Mouse (Mus musculus): Measurements from ENCODE around the gene Uck2.
A peak's percentile ranks its signal among the peaks of the same experiment; 100 is the strongest.

Gene Uck2

DNA sequence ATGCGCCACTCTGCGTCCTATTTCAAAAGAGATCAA, at the start of gene Uck2:
Gene Uck2 (minus strand): TSS at position 1 of the 36 bp plus-strand sequence.
- DNase-seq: no peak

DNA sequence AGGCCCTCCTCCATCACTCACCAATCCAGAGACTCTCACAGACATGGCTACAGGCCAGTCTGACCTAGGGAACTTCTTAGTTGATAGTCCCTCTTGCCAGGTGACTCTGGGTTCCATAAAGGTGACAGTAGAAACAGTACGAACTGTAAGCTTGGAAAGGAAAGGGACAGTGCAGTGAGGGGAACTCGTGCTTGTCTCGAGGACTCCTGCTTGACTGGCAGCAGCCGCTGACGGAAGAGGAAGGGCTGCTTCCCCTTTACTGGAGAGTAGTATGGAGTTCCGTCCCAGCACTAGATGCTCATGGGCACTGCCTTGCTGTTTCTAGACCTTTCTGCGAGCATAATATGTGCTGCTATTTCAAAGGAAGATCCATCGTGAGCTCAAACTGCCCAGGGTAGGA, 46.0 kb upstream of the Uck2 start:
- DNase-seq: no peak

DNA sequence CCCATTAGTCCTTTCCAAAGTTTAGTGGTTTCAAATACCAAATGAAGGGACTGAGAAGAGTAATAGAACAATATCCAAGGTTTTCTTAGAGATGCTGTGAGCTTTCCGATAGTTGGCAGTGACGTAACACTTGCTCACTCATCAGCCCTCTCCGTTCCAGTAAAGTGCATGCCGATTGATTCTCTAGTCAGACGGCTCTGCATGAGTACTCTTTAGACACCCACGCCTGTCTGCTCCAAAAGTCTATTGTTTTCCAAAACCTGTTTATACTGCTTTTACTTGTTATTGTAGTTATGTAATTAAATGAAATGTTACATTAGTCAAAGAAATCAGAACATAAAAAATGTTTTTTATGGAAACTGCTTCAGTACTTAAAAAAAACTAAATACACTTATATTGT, 43.7 kb upstream of the Uck2 start:
- no peak for DNase-seq

DNA sequence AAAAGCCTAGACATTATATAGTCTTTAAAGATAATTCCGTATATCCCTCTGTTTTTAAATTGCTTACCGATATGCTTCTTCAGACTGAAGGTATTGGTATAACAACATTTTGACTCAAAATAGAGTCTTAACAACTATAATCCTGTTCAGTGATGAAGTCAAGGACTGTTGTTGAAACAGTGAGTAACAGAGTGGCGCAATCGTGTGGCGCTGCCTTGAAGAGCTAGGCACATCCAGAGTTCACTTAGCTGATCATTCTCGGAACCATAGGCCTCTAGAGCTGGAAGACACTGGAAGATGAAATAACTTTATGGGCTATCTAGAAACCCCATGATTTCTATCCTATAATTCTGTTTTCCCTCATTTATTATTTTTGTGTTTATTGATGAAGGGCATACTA, 36.6 kb upstream of the Uck2 start:
- DNase-seq: no peak

DNA sequence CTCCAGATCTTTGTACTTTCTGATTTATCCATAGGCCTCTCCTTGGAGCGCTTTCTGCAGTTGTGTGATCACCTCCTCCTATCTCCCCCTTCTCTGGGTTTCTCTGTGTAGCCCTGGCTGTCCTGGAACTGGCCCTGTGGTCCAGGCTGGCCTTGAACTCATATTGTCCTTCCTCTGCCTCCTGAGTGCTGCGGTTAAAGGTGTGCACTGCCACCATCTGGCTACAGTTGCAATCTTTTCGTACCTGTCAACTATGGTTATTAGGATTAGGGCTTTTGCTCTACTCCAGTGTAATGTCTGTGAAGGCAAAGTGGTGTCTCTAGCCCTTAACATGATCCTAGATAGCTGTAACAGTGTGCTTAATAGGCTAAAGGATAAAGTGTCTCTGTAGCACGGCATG, 28.1 kb upstream of the Uck2 start:
- no peak for DNase-seq

DNA sequence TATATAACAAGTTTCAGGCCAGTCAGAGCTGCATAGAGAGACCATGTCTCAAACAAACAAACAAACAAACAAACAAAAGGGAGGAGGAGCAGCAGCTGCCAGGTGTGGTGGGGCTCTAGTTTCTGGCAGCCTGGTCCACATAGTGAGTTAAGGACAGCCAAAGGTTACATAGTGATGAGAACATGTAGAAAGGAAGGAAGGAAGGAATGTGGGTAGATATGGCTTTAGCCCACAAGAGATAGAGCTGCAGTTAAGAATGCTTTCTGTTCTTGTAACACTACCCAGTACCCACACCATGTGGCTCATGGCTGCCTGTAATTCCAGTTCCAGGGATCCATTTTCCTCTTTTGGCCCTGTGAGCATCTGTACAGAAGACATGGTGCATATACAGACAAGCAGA, 27.2 kb upstream of the Uck2 start:
- no peak for DNase-seq

DNA sequence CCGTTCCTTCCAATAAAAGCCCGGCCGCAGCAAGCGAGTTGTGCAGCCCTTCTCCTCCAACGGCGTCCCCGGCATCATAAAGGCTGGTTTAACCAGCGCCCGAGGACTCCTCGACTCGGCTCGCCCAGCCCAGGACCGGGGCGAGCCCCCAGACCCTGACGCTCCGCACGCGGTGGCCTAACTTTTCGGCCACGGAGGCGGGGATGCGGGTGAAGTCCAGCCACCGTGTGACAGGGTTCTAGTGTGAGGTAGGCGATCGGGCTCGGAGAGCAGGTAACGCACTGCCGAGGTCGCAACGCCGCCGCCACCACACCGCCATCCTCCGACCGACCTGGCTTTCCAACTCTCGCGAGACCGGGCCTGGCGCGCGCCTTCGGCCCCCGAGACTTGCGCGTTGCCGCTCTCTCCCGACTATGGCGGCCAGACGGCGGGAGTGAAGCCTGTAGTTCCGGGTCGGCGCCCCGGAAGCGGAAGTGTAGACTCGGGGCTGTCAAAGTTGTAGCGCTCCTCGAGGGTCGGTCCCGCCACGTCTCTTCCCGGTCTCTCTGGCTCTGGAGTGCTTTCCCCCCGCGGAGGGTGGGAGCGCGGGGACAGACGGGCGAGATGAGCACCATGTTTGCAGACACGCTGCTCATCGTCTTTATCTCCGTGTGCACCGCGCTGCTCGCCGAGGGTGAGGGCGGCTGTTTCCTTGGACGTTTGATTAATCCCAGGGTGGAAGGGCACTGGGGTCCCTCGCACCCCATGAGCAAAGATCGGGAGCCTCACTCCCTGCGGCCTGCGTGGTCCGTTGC, 23.3 kb upstream of the Uck2 start, which contains the start of gene Tmco1:
Gene Tmco1 (plus strand): TSS at position 118 of the 794 bp plus-strand sequence.
- DNase-seq: peak; percentile 97

DNA sequence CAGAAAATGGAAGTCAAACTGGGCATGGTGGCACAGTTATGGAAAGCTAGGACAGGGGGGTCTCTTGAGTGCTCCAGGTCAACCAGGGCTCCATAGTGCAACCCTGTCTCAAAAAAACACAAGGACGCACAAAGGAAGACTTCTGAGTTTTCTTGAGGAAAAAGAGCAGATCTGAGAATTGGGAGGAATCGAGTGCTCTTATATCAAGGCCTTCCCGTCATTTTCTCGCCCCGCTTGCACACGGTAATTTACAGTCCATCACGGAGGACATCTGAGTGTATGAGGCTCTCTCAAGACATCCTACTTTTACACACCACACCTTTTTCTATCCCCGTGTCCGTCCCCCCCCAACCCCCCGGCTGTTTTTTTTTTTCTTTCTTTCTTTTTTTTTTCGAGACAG, 22.6 kb upstream of the Uck2 start:
- DNase-seq: no peak

DNA sequence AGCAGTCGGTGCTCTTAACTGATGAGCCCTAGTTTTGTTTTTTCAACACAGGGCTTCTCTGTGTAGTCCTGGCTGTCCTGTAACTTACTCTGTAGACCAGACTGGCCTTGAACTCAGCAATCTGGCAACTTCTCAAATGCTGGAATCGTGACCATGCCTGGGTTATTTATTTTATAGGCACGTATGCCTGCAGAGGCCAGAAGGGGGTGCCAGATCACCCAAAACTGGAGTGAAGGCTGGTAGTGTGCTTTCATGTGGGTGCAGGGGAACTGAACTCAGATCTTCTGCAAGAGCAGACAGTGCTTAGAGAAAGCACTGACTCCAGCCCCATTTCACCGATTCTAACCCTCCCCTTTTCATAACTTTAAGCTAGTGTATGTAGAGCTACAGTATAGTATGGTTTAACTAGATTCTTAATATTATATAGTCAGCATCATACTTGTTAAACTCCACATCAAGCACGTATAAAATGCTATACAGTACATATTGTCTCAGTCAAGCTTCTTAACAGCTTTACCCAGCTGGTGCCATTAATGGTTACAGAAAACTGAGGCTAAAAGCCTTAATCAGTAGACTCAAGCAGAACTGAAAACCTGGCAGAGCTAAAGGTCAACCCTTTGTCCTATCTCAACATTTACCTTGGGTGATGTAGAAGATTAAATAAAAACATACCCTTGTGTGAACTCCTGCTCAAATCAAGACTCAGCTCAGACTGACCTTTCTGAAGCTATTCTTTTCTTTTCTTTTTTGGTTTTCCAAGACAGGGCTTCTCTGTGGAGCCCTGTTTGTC, 21.5 kb upstream of the Uck2 start:
- DNase-seq: peak; percentile 51

DNA sequence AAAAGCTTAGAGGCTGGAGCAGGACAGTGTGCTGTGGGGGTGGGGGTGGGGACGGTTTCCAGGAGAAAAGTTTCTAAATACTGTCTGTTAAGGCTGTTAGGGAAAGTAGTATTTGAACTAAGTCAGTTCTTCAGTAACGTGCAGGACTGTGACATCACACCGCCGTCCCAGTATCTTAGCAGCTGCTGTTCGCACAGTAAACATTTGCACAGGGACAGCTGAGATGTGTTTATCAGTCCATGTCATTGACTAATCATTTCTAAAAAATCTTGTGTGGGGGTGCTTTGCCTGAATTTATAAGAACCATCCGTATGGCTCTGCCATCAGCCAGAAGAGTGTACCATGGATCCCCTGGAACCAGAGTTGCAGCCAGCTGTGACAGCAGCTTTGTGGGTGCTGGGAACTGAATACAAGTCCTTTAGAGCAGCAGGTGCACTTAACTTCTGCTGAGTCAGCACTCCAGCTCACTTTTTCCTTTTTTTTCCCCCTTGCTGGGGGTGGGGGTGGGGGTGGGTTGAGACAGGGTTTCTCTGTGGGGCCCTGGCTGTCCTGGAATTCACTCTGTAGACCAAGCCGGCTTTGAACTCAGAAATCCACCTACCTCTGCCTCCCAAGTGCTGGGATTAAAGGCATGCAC, 20.5 kb upstream of the Uck2 start:
- DNase-seq: no peak

DNA sequence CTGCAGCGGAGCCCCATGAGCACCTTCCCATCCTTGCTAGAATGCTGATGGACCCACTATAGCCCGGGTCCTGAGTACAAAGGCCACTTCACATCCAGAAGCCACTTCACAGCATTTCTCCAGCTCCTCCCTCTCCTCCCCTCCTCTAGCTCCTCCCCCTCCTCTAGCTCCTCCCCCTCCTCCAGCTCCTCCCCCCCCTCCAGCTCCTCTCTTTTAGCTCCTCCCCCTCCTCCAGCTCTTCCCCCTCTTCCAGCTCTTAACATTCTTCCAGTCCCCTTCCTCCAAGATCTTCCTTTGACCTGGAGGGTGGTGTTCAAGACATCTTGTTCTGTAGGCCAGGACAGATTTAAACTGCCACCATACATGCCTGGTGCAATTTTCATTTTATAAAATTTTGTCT, 15.0 kb upstream of the Uck2 start:
- no peak for DNase-seq

DNA sequence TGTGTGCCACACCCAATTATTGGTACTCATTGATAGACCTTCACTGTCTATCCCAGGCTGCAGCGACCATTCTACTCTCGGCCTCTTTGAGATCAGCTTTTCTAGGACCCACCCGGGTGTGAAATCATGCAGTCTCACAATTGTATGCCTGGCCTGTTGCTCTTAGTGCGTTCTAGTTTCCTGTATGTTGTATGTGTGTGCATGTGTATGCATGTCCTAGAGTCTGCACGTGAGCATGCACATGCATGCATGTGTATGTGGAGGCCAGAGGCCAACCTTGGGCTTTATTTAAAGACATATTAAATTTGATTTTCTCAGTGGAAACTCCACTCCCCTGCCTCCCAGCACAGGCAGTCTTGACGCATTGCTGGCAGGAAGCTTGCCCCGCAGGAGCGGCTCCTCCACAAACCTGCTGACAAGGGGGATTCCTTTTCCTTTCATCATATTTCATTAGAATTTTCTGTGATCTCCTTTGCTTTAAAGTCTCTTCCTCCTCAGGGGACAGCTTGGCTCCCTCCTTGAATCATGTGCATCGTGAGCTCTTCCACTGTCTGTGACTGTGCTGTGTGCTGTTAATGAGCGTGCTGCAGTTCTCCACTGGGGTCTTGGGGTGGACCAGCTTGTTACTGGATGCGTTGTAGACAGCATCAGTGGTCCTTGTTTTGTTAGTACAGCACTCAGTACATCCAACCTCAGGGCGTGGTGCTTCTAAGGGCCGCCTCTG, 10.7 kb upstream of the Uck2 start:
- DNase-seq: no peak

DNA sequence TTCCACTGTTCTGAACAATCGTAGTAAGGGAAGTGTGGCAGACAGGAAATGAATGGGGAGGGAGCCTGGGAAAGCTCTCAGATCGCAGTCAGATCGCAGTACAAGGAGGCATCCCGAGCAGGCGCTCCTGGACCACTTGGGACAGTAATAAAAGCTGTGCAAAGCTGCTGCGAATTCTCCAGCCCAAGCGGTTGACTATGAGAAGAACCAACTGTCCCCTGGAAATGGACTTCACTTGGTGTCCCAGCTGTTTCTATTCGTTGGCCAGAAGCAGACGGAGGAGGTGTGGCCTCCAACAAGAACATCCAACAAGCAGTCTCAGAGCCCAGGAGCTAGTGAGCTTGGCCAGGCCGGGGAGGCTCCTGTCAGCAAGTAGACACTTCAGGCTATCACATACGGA, 7.3 kb upstream of the Uck2 start:
- DNase-seq: no peak

DNA sequence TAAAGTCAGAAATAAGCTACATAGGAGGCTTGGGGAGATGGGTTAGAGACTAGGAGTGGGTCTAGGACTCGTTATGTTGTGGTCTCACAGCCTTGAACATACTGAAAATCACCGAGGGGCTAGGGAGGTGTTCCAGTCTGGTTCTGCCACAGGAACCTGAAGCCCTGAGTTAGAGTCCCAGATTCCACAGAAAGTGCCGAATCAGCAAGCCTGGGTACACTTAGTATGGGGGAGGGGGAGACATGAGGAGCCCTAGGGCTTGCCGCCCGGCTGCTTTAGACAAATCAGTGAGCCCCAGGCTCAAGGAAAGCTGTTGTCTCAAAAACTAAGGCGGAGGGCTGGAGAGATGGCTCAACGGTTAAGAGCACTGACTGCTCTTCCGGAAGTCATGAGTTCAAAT, 6.5 kb upstream of the Uck2 start:
- DNase-seq: no peak

DNA sequence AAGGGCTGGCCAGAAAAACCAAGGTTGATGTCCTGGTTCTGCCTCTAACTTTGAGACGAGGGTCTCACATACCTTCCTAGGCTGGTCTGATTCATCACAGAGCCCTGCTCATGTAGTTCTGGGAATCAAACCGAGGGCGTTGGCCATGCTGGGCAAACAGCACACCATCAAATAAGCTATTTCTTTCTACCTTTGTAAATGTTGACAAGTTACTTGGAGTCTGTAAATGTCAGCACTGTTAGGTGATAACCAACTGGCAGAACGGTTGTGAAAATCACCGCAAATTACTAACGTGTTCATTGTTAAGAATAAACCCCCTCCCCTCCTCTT, 5.1 kb upstream of the Uck2 start:
- DNase-seq: no peak

DNA sequence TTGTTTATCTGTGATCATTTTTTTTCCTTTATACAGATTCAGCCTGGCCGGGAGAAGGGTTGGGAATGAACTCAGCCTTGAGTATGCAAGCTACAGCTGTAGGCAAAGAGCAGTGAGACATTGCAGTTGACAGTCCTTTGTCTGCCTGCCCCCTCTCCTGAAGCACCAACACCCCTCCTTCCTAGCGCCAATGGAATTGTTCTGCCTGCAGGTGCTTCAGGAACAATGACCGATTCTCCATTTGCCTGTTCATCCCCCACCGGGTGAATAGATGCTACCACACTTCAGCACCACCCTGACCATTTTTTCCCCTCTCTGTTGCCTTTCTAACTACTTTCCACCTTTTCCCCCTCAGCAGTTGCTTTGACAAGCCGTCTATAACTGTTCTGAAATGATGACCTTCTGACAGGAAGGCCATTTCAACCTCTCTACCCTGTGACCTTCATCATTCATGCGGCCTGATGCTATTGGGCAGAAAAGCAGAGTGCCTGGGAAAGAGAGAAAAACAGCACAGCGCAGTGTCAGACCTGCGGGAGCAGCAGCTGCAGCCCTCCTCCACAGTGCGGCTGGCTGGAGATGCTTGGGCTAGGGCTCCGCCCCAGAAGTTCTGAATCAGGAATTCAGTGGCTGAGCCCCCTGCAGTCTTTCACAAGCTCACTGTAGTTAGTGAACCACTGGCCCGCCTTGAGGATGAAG, 4.6 kb upstream of the Uck2 start:
- DNase-seq: no peak

DNA sequence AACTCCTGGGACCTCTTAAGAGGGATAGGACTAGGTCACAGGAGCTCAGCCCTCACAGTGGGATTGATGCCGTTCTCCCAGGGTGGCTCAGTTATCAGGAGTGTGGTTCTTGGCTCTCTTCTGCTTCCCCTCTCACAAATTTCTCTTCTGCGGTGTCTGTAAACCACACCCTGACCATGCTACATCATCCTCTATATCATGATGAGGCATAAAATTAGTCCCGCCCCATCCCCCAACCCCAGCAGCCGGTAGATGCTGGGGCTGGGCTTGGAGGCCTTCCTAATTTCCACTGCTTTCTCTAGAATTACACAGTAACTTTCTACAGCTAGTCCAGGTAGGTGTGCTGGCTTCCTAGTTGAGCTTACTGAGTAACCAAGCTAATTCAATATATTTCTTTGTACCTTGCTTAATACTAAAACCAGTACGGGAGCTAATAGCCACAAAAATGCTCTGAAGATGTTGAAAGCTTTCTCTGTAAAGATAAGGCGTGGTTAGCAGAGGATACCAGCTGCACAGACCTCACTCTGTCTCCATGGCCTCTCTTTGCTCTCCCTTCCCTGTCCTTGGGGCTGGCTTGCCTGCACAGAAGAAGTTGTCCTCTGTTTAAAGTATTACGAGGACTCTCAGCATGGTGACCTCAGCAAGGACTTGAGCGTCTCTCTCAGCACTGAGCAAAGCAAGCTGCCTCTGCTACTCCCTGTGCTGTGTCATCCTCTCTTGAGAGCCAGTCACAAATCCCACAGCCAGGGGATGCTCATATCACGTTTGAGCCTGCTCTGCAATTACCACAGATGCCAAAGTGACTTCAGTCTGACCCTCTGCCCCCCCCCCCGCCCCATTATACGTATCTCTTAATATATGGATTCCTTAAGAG, 3.8 kb upstream of the Uck2 start:
- DNase-seq: peak; percentile 13

DNA sequence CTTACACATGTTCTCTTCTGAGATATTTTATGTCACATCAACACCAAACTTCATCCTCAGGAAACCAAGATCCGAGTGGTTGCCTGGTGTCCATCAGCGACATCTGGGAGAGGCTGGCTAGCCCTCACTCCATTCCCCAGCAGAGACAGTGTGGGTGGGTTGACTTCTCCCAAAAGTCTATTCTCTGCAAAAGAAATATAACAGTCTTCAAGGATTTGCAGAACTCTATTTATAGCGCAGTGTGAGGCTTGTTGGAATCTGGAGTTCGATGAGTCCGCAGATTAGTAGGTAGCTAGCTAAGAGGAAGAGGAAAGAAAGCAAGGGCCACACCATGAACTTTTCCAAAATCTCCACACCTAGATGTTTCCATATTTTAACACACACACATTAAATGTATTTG, 2.0 kb upstream of the Uck2 start:
- DNase-seq: no peak

DNA sequence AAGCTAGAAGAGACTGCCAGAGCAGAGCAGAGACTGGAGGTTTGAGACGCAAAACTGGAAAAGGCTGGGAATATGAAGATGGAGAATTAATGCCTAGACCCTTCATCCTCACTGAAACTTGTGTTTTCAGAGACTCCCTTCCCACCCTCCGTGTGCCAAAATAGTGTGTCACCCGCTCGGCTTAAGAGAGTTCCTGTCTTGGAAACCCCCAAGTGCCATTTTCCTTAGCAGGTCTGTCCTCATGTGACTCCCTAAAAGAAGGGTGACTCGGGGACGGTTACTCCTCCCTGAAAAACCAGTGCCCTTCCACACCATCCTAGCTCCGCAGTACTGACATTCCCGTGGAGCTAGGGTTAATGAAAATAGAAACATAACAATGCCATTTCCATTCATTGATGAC, 236 bp upstream of the Uck2 start:
- no peak for DNase-seq

DNA sequence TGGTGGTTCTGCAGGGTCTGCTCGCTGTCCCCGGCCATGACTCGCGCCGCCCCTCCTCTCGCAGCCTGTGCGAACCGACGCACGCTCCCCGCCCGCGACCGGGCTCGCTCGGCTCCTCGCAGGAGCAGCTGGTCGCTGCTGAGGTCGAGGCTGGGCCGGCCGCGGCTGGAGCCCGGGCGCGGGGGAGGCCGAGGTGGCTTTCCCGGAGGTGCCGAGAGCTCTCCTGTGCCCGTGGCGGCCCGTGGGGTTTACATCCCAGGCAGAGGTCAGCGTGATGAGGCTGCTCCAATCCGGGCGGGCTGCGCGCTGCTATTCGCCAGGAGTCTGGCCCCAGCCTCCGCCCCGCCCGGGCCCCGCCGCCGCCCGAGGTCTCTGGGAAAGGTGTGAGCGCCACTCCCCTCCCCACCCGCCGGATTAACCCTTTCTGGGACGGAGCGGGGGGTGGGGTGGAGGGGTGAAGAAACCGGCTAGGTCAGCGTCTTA, 242 bp downstream of the Uck2 start:
- DNase-seq: peak; percentile 89

DNA sequence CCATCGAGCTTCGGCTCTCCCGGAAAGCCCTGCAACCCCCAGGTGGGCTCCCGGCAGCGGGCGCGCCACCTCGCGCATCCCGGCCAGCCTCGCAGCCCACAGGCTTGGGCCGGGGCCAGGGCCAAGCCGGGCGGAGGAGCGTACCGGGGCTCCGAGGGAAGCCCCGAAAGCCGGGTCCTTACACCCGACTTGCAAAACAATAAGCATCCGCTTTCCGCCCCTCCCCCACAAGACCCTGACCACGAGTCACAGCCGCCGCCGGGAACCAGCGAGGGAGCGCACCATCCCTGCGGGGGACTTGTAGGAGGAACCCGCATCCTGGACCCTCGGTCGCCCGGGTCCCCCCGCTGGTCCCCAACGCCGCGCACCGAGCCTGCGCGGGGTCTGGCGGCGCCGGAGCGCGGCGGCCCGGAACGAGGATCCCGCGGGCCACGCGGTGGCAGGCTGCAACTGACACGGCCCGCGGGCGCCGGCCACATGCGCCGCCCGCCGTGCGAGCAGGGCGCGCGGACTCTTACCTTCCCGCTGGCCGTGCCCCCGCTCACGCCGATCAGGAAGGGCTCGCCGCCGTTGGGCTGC, 773 bp downstream of the Uck2 start:
- peak; percentile 56 for DNase-seq

Measured in kidney, adult 18-20 months (tissue).